Mouse (Mus musculus) hindbrain, postnatal 0 days (tissue): ENCODE results near the gene Dexi. TPM values are rescaled to one million over a fixed set of nuclear protein-coding genes. Genes with fewer than 3 reads are reported as not detected.
A peak's percentile ranks its signal among the peaks of the same experiment; 100 is the strongest.

Source experiments
- ATAC-seq: fragments of 200-750 bp; cut with Nextera tagmentation; 2 replicates; pipeline ENCODE4 v1.8.0; 2017; ENCODE audit warnings: mild to moderate bottlenecking, moderate TSS enrichment, moderate library complexity
- DNase-seq: peaks from one replicate; pipeline ENCODE4 v3.0.0-alpha.2; 2015; ENCODE audit warnings: low spot score
- H3K27ac ChIP-seq: fragments of 300-500 bp; sonication (generic); 2 replicates; pipeline ENCODE4 v1.5.1; 2014; ENCODE audit warnings: mild to moderate bottlenecking
- H3K27me3 ChIP-seq: fragments of 300-500 bp; sonication (generic); 2 replicates; pipeline ENCODE4 v1.6.1; 2014; ENCODE audit warnings: low read length, mixed read lengths; ENCODE audit not compliant: insufficient read depth
- H3K36me3 ChIP-seq: fragments of 300-500 bp; sonication (generic); 2 replicates; pipeline ENCODE4 v1.6.1; 2014; ENCODE audit warnings: low read length, mixed read lengths; ENCODE audit not compliant: insufficient read depth
- H3K4me1 ChIP-seq: fragments of 300-500 bp; sonication (generic); 2 replicates; pipeline ENCODE4 v1.6.1; 2014; ENCODE audit warnings: antibody characterized with exemption, low read length, mixed read lengths; ENCODE audit not compliant: insufficient read depth
- H3K4me2 ChIP-seq: fragments of 300-500 bp; sonication (generic); 2 replicates; pipeline ENCODE4 v1.6.1; 2014; ENCODE audit warnings: low read depth, mild to moderate bottlenecking, low read length, moderate library complexity, mixed read lengths
- H3K4me3 ChIP-seq: fragments of 300-500 bp; sonication (generic); 2 replicates; pipeline ENCODE4 v1.5.1; 2014; ENCODE audit warnings: low read length
- H3K9ac ChIP-seq: fragments of 300-500 bp; sonication (generic); replicated peaks from 2 replicates; pipeline ENCODE4 v1.6.1; 2014; ENCODE audit warnings: mild to moderate bottlenecking, low read length, moderate library complexity, mixed read lengths
- H3K9me3 ChIP-seq: fragments of 300-500 bp; sonication (generic); 2 replicates; pipeline ENCODE4 v1.6.1; 2016; ENCODE audit warnings: low read length, mixed read lengths
- CTCF ChIP-seq: IDR thresholded peaks from 2 replicates; pipeline ENCODE4 v1.5.1; 2016; ENCODE audit warnings: antibody characterized with exemption, control low read depth, low read depth
- WGBS: fragments of 180-500 bp; shearing (Covaris S2); extraction: QIAGEN DNeasy Blood & Tissue Kit; methylation state at CpG from one replicate; pipeline ENCODE4 v1.1.7; 2014; 5-methylcytosine and 5-hydroxymethylcytosine counted together
- polyA plus RNA-seq: library from polyadenylated mRNA; unstranded; fragments of >200 nt; fragmentation: Nextera tagmentation; extraction: Ambion mirVana; gene quantifications from 2 replicates; pipeline ENCODE4 v1.2.1, GENCODE M21; 2015
- total RNA-seq: library from RNA; depleted of rRNA; stranded (reverse); fragments of >200 nt; gene quantifications from 2 replicates; pipeline ENCODE4 v1.2.3, GENCODE M21; 2014

Dexi gene
- total and polyA plus RNA-seq, 2 experiments from 2014 or later, result 21.6 to 50.7 TPM

GRCm38 (mm10) chr16:10553858-10554257 lies 11.0 kb upstream of the Dexi start:
- Histone ChIP-seq H3K9ac (no peak overlapping the region), H3K4me2 (no peak overlapping the region), H3K27ac (no peak overlapping the region), H3K9me3 (no peaks in the 10 kb centered on the region), H3K4me3 (no peak overlapping the region), H3K4me1 (no peaks in the 10 kb centered on the region), H3K36me3 (no peaks in the 10 kb centered on the region), H3K27me3 (no peaks in the 10 kb centered on the region)
- WGBS, result 95% methylated on average over 2 of the region's 2 CpGs
- ATAC-seq (no peak), DNase-seq (no peak)
- no peak for TF ChIP-seq CTCF

DNA sequence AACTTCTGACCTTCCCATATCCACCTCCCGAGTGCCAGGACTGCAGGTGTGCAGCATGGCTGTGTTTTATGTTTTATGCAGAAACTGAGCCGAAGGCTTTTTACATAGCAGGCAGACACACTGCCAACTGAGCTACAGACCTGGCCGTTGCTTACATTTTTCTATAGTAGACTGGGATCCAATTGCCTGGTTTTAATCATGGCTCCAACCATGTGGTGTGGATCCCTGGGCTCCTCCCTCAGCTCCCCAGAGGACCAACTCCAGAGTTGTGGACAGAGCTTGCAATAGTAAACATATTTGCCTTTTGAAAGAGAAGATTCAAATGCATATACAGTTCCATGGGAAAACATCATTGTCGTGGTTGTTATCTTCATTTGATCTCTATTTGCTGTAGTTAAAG lies 8.7 kb upstream of the Dexi start:
- H3K4me3 ChIP-seq, result no peak overlapping the region
- no peak overlapping the region for H3K4me2 ChIP-seq
- WGBS, result 87% methylated on average over 4 of the region's 4 CpGs
- no peaks in the 10 kb centered on the region for H3K9me3 ChIP-seq
- H3K9ac ChIP-seq, result no peak overlapping the region
- H3K27ac ChIP-seq, result no peak overlapping the region
- TF ChIP-seq CTCF, result no peak
- DNase-seq, result no peak
- no peaks in the 10 kb centered on the region for H3K36me3 ChIP-seq
- no peaks in the 10 kb centered on the region for H3K27me3 ChIP-seq
- H3K4me1 ChIP-seq, result peaks cover 4% of the 10 kb centered on the region
- ATAC-seq, result no peak

- peaks cover 11% of the 10 kb centered on the region for H3K4me1 ChIP-seq
- no peaks in the 10 kb centered on the region for H3K36me3 ChIP-seq
- no peak for DNase-seq
- 83% methylated on average over 2 of the region's 2 CpGs for WGBS
- no peak overlapping the region for H3K27ac ChIP-seq
- H3K4me2 ChIP-seq, result no peak overlapping the region
- H3K9me3 ChIP-seq, result no peaks in the 10 kb centered on the region
- ATAC-seq, result no peak
- no peak overlapping the region for H3K4me3 ChIP-seq
- H3K27me3 ChIP-seq, result no peaks in the 10 kb centered on the region
- TF ChIP-seq CTCF, result no peak
- no peak overlapping the region for H3K9ac ChIP-seq
These were observed 6.7 kb upstream of the Dexi start for GRCm38 (mm10) chr16:10549600-10549999.

GRCm38 (mm10) chr16:10548938-10549337 lies 6.1 kb upstream of the Dexi start:
- ATAC-seq, result no peak
- Histone ChIP-seq H3K4me2 (no peak overlapping the region), H3K36me3 (no peaks in the 10 kb centered on the region), H3K4me1 (peaks cover 11% of the 10 kb centered on the region), H3K27me3 (no peaks in the 10 kb centered on the region), H3K4me3 (no peak overlapping the region), H3K9ac (no peak overlapping the region), H3K27ac (no peak overlapping the region), H3K9me3 (no peaks in the 10 kb centered on the region)
- TF ChIP-seq CTCF, result no peak
- WGBS, result 54% methylated on average over 3 of the region's 3 CpGs
- no peak for DNase-seq

GRCm38 (mm10) chr16:10546865-10547264 lies 4.0 kb upstream of the Dexi start:
- DNase-seq (no peak), ATAC-seq (no peak)
- Histone ChIP-seq H3K4me2 (peak overlapping the region; percentile 70), H3K27ac (no peak overlapping the region), H3K36me3 (no peaks in the 10 kb centered on the region), H3K9ac (no peak overlapping the region), H3K27me3 (no peaks in the 10 kb centered on the region), H3K4me3 (no peak overlapping the region), H3K4me1 (peaks cover 11% of the 10 kb centered on the region), H3K9me3 (no peaks in the 10 kb centered on the region)
- TF ChIP-seq CTCF, result no peak
- WGBS, result 62% methylated on average over 3 of the region's 3 CpGs

DNA sequence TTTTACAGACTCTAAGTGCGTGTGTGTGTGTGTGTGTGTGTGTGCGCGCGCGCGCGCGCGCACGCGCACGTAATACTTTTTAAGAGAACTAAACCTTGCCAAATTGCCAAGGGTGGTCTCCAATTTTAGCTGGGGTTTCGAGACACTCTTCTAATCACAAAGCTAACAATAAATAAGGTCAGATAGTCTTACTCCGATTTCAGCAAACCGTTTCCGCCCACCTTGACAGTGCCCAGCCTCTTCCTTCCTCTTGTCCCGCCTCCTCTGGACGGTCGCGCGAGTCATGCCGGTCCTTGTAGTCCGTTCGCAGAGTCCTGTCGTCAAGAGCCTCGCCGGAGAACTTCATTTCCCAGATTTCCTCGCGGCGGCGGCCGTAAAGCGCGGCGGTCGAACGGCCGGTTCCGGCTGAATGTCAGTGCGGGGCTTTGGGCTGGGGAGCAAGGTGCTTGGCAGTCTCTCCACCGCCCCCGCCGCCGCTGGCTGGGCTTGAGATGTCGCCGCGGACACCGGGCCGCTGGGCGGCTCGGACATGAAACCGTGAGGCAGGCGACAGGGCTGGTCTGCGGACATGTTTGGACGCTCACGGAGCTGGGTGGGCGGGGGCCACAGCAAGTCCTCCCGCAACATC lies 2.3 kb upstream of the Dexi start, which contains the start of gene Clec16a:
TSS of gene Clec16a (plus strand) at position 345 of the 628 bp plus-strand sequence.
- H3K4me1 ChIP-seq, result peaks cover 25% of the 10 kb centered on the region
- H3K9me3 ChIP-seq, result no peaks in the 10 kb centered on the region
- TF ChIP-seq CTCF, result no peak
- DNase-seq (peak; percentile 97), ATAC-seq (peak; percentile 94)
- H3K4me2 ChIP-seq, result peak within 1 kb of the TSS; percentile 70
- H3K27me3 ChIP-seq, result no peaks in the 10 kb centered on the region
- H3K9ac ChIP-seq, result peak within 1 kb of the TSS; percentile 81
- H3K36me3 ChIP-seq, result no peaks in the 10 kb centered on the region
- H3K4me3 ChIP-seq, result peak within 1 kb of the TSS; percentile 96
- H3K27ac ChIP-seq, result peak within 1 kb of the TSS; percentile 37; the same call in 1 of the 2 replicates
- WGBS, result under 1% methylated on average over 58 of the region's 58 CpGs

DNA sequence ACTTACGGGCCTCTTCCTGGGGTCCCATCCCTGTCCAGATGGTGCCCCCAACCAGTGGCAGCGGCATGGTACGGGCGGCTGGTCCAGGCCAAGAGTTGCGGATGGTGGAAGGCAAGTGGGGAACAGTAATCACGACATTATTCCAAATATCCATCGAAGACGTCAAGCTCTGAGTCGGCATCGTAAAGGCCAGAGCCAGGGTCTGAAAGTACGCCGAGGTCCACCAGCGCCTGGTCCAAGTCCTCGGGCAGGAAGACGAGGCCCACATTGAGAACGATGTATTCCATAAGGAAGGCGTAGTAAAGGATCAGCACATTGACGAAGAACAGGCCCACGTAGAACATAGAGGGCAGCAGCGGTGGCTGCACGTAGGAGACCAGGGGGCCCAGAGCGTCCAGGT lies 588 bp downstream of the Dexi start:
- peak overlapping the region; percentile 82 for H3K27ac ChIP-seq
- peak overlapping the region; percentile 92 for H3K4me3 ChIP-seq
- peaks cover 36% of the 10 kb centered on the region for H3K4me1 ChIP-seq
- no peaks in the 10 kb centered on the region for H3K36me3 ChIP-seq
- no peak for TF ChIP-seq CTCF
- H3K27me3 ChIP-seq, result no peaks in the 10 kb centered on the region
- WGBS, result 2% methylated on average over 22 of the region's 22 CpGs
- H3K4me2 ChIP-seq, result peak overlapping the region; percentile 94
- peak; percentile 22 for DNase-seq
- no peaks in the 10 kb centered on the region for H3K9me3 ChIP-seq
- peak overlapping the region; percentile 91 for H3K9ac ChIP-seq
- ATAC-seq, result peak; percentile 1; the same call in 1 of the 2 replicates
